Mouse (Mus musculus) brain, embryonic 14.5 days (tissue): Measurements from ENCODE around the gene Iyd.

ENCODE experiments used
- CTCF ChIP-seq: fragments of 200-500 bp; IDR thresholded peaks from 2 replicates; pipeline ENCODE4 v1.5.1; 2012; ENCODE audit warnings: inconsistent platforms, mild to moderate bottlenecking, moderate library complexity, borderline replicate concordance; ENCODE audit not compliant: insufficient read depth, insufficient read length; ENCODE audit errors: extremely low read depth
- POLR2A ChIP-seq: fragments of 200-500 bp; IDR thresholded peaks from 2 replicates; pipeline ENCODE4 v1.6.1; 2012; ENCODE audit warnings: mild to moderate bottlenecking, inconsistent platforms, borderline replicate concordance; ENCODE audit not compliant: poor library complexity, insufficient read depth, insufficient read length, severe bottlenecking; ENCODE audit errors: extremely low read depth

DNA sequence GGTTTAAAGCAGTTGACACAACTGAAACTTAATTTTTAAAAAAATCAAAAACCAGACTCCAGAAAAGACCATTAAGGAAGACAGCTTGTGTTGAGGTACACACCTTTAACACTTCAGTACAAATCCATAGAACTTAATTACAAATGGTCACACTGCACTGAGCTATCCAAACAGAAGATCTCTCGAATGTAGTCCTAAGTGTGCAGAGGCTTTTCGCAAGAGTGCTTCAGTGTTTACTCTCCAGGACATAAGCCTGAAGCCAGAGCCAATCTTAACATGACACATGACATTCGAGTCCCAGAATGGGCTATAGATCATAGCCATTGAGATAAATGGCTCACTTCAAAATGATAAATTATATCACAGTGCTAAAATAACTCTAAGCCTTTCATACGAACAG is 25.1 kb downstream of the Iyd start:
- TF ChIP-seq POLR2A (no peak), CTCF (no peak)
